Comparison of ENCODE assay signal across 8 mouse cellular contexts in genomic region chr12:57197363-57198026, GRCm38 (mm10). TPM values are rescaled to one million over a fixed set of nuclear protein-coding genes. Genes with fewer than 3 reads are reported as not detected.
DNase-seq lines count a peak whose midpoint lies in the region; ATAC-seq lines count a peak whose summit lies in the region.

Slc25a21 (minus strand) TSS chr12:57197472.

- no peaks in the 10 kb centered on the region for H3K36me3 ChIP-seq in forebrain, embryonic 11.5 days (ENCODE audit: control insufficient read depth, insufficient read depth, low read length)
- H3K36me3 ChIP-seq in liver, embryonic 11.5 days (ENCODE audit: control insufficient read depth, insufficient read depth, low read length), result no peaks in the 10 kb centered on the region
- no peaks in the 10 kb centered on the region for H3K36me3 ChIP-seq in stomach, embryonic 16.5 days (ENCODE audit: control insufficient read depth, insufficient read depth, low read length)

- H3K4me3 ChIP-seq in forebrain, embryonic 11.5 days (ENCODE audit: low read depth, low read length), result peak within 1 kb of the TSS; percentile 50
- peak within 1 kb of the TSS; percentile 82 for H3K4me3 ChIP-seq in liver, embryonic 11.5 days (ENCODE audit: low read depth, low read length)
- H3K4me3 ChIP-seq in stomach, embryonic 16.5 days (replicated peaks; ENCODE audit: low read length), result peak within 1 kb of the TSS; percentile 57

- H3K27ac ChIP-seq in forebrain, embryonic 11.5 days (ENCODE audit: low read depth, low read length), result no peak within 1 kb of the TSS; the same call in 1 of the 2 replicates
- peak within 1 kb of the TSS; percentile 100 for H3K27ac ChIP-seq in liver, embryonic 11.5 days (ENCODE audit: low read depth, low read length)
- H3K27ac ChIP-seq in stomach, embryonic 16.5 days (ENCODE audit: low read length), result no peak within 1 kb of the TSS

- DNase-seq in spleen, adult 12 weeks (ENCODE audit: low spot score), result peak; percentile 33
- DNase-seq in spleen, adult 18-20 months, result no peak
- DNase-seq in forebrain, embryonic 11.5 days (ENCODE audit: low spot score), result no peak
- DNase-seq in liver, embryonic 11.5 days (ENCODE audit: low spot score), result no peak
- no peak for DNase-seq in layer of hippocampus, adult 9-10 months (ENCODE audit: low spot score)
- no peak for DNase-seq in thymus, postnatal 4 days

- 34% methylated on average over 10 of the region's 10 CpGs for WGBS in forebrain, embryonic 11.5 days
- 31% methylated on average over 10 of the region's 10 CpGs for WGBS in liver, embryonic 11.5 days
- WGBS in stomach, embryonic 16.5 days, result 68% methylated on average over 10 of the region's 10 CpGs

- H3K9ac ChIP-seq in forebrain, embryonic 11.5 days (ENCODE audit: low read length), result peak within 1 kb of the TSS; percentile 59
- peak within 1 kb of the TSS; percentile 82 for H3K9ac ChIP-seq in liver, embryonic 11.5 days (ENCODE audit: low read depth, low read length)
- H3K9ac ChIP-seq in stomach, embryonic 16.5 days (ENCODE audit: low read length), result peak within 1 kb of the TSS; percentile 71

- H3K4me1 ChIP-seq in forebrain, embryonic 11.5 days (replicated peaks; ENCODE audit: control insufficient read depth, insufficient read depth, low read length), result no peaks in the 10 kb centered on the region; the same call in 1 of the 2 replicates
- H3K4me1 ChIP-seq in liver, embryonic 11.5 days (replicated peaks; ENCODE audit: control insufficient read depth, insufficient read depth, low read length), result peaks cover 6% of the 10 kb centered on the region
- H3K4me1 ChIP-seq in stomach, embryonic 16.5 days (ENCODE audit: control insufficient read depth, insufficient read depth, low read length), result peaks cover 5% of the 10 kb centered on the region; the same call in 1 of the 2 replicates

- ATAC-seq in forebrain, embryonic 11.5 days (replicated peaks; ENCODE audit: low FRiP score), result no peak
- peak; percentile 82 for ATAC-seq in liver, embryonic 11.5 days (replicated peaks; ENCODE audit: low FRiP score)
- no peak for ATAC-seq in stomach, embryonic 16.5 days (ENCODE audit: insufficient read depth, low FRiP score)
- no peak for ATAC-seq in frontal cortex, adult (ENCODE audit: low TSS enrichment)

- no peaks in the 10 kb centered on the region for H3K9me3 ChIP-seq in forebrain, embryonic 11.5 days (ENCODE audit: control insufficient read depth, low read length)
- H3K9me3 ChIP-seq in liver, embryonic 11.5 days (ENCODE audit: control insufficient read depth, low read length), result no peaks in the 10 kb centered on the region
- no peaks in the 10 kb centered on the region for H3K9me3 ChIP-seq in stomach, embryonic 16.5 days (replicated peaks; ENCODE audit: control insufficient read depth, low read length)

- H3K4me2 ChIP-seq in forebrain, embryonic 11.5 days (ENCODE audit: low read depth, low read length, severe bottlenecking), result peak within 1 kb of the TSS; percentile 88
- H3K4me2 ChIP-seq in liver, embryonic 11.5 days, result peak within 1 kb of the TSS; percentile 88
- peak within 1 kb of the TSS; percentile 69 for H3K4me2 ChIP-seq in stomach, embryonic 16.5 days (ENCODE audit: low read depth, low read length)

- H3K27me3 ChIP-seq in forebrain, embryonic 11.5 days (ENCODE audit: control insufficient read depth, insufficient read depth, low read length), result no peaks in the 10 kb centered on the region
- H3K27me3 ChIP-seq in liver, embryonic 11.5 days (replicated peaks; ENCODE audit: control insufficient read depth, insufficient read depth, low read length), result no peaks in the 10 kb centered on the region
- H3K27me3 ChIP-seq in stomach, embryonic 16.5 days (ENCODE audit: control insufficient read depth, insufficient read depth, low read length), result 0 out of 2 replicates have a peak, but pooled peaks cover 5% of the 10 kb centered on the region

RNA-seq across cellular contexts. Expression of gene Slc25a21, which starts in this region (rescaled TPM):
- polyA plus RNA-seq in forebrain, embryonic 11.5 days (2014; fragmentation: Nextera tagmentation; extraction: Ambion mirVana), result 1.7 and 2.3 TPM in 2 replicates
- 40.5 and 41.5 TPM in 2 replicates for polyA plus RNA-seq in liver, embryonic 11.5 days (2014; fragmentation: Nextera tagmentation; extraction: Ambion mirVana)
- 2.5 and 3.3 TPM in 2 replicates for polyA plus RNA-seq in stomach, embryonic 16.5 days (2015; fragmentation: Nextera tagmentation; extraction: Ambion mirVana)
